Mouse (Mus musculus) gastrocnemius, adult 18-20 months (tissue): ENCODE data around the gene Mpl. TPM values are rescaled to one million over a fixed set of nuclear protein-coding genes. Genes with fewer than 3 reads are reported as not detected.

Source experiments
- DNase-seq: peaks from one replicate; pipeline ENCODE4 v3.0.0; 2021; ENCODE audit warnings: low spot score
- long read RNA-seq, 2 experiments: library from polyadenylated mRNA; stranded (forward); transcript quantifications; one replicate each; pipeline ENCODE4 v2.0.0; 2021
- total RNA-seq, 2 experiments: library from RNA; stranded (reverse); gene quantifications; 2 replicates each; pipeline ENCODE4 v1.2.3; 2021

Mpl gene
- not detected for total RNA-seq
- long read RNA-seq, experiment 1 = 0 reads
- long read RNA-seq, experiment 2 = 0 reads

DNA sequence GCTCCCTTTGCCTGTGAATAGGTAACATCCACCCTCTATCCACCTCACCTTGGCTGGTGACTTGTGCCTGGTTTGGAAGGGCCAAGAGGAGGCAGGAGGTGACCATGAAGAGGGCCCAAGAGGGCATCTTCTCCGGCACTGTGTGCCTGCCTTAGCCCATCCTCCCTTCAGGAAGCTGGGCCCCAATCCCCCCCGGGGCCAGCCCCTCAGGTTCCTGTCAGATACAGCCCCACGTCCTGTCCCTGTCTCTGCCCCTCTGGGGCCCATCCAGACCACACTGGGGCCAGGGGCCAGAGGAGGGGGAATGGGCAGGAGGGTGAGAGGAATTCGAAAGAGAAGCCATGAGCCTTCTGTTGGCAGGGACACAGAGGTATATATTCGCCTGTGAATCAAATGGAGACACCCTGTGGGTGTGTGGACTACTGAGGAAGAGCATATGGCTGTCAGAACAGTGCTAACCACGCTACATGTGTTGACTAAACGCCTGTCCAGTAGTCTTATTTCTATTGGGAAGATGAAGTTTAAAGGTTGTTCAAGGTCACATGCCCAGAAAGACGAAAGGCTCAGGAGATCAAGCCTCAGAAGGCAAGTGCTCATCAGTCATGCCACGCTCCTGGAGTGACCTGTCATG is at the start of gene Mpl:
Gene Mpl (minus strand): TSS at position 169 of the 631 bp plus-strand sequence.
- no peak for DNase-seq

- DNase-seq = no peak
These were observed 48.2 kb upstream of the Mpl start for GRCm38 (mm10) chr4:118505551-118505950.

DNA sequence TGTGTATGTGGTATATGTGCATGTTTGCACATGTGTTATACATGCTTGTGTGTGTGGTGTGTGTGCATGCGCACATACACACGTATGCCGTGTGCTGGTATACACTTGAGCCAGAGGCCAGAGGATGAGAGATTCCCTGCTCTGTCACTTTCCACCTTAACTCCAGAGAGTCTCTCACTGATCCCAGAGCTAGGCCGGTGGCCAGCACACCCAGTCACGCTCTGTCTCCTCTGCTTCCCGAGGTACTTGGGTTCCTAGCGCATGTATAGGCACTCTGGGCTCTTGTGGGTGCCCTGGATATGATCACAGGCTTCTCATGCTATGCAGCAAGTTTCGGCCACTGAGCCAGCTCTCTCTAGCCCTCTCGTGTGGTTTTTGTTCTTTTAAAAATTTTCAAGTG is 43.5 kb upstream of the Mpl start:
- DNase-seq = no peak

GRCm38 (mm10) chr4:118500171-118500724 is 42.9 kb upstream of the Mpl start:
- no peak for DNase-seq

- no peak for DNase-seq
These were observed 33.1 kb upstream of the Mpl start for GRCm38 (mm10) chr4:118490461-118490860.

GRCm38 (mm10) chr4:118489717-118490132 is 32.4 kb upstream of the Mpl start, which contains the start of gene Tie1:
Gene Tie1 (minus strand): TSS chr4:118490061.
- peak; percentile 24 for DNase-seq

DNA sequence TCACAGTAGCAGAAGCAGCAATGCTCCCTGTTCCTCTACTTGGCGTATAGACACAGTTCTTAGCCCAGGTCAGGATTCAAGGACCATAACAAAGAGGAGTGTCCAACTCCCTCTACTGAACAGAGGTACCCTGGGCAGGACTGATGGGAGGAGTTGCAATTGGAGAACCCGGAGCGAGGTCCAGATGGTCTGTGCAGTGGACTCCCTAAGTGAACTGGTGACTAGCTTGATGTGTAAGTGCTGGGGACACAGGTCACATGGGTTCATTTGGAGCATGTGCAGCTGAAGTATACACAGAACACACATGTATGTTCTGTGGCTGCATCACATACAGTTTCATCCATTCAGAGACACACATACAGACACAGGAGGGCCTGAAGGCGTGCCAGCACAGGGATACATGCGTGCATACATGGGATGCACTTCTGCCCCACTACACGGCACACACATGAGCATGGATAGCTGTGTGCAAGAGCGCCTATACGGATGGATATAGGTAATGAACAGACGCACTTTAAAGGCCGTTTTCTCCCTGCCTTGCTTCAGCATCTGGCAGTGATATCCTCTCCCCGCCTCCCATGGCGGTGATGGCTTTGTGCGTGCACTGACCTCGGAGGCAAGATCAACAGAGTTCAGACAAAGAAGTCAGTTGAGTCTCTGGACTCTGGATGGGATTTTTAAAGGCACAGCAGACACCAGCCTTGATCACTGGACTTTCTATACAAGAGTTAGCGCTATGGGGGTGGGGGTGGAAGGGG is 19.6 kb upstream of the Mpl start:
- no peak for DNase-seq

DNA sequence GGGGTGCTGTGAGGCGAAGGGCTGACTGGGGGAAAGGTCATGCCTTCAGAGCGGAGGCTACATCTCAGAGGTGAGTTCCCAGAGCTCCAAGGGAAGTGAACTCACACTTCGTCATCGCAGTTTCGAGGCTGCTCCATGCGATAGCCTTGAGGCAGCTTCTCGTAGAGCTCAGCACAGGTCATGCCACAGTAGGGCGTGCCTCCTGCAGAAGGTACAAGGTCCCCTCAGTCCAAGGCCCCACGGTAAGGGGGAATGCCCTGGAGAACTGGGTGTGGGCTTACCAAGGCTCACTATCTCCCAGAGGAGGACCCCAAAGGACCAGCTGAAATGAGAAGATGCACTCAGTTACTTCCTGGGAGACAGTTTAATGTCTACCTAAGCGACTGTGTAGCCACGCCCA is 15.4 kb upstream of the Mpl start:
- no peak for DNase-seq

DNA sequence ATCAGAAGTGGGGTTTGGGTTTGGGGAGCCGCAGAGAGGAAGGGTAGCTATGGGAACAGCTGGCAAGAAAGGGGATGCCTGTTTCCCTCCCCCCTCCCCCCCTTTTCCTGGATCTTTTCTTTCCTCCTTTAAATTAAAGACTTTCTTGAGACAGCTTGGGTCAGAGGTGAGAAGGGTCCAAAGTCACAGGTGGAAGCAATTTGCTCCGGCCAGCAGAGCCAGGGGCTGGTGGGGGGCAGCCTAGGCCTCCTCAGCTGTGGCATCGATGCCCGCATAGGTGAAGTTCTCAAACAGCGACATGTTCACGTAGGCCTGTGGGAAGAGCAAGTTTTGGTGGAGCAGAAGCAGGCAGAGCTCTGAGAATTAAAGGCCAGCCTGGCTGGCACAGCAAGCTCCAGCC is 14.0 kb upstream of the Mpl start:
- no peak for DNase-seq

GRCm38 (mm10) chr4:118465697-118466163 is 8.4 kb upstream of the Mpl start:
- DNase-seq = no peak

DNA sequence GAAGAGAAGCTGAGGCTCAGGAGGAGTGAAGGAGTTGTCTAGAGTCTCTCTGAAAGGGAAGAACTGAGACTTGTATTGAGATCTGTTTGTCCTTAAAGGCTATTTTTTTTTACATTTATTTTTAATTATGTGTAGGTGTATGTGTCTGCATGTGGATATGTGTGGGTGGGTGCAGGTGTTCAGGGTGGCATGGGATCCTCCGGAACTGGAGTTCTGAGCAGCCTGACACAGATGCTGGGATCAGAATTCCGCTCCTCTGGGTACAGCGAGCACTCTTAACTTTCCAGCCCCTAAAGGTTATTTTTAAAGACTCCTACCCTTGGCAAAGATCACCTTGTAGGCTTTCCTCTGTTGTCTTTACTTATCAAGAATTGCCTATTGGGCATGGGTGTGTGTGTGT is 7.6 kb upstream of the Mpl start:
- no peak for DNase-seq

- no peak for DNase-seq
These were observed 10.7 kb downstream of the Mpl start for GRCm38 (mm10) chr4:118446415-118447153.

- DNase-seq = peak; percentile 32
These were observed 11.4 kb downstream of the Mpl start for GRCm38 (mm10) chr4:118445781-118446414.

DNA sequence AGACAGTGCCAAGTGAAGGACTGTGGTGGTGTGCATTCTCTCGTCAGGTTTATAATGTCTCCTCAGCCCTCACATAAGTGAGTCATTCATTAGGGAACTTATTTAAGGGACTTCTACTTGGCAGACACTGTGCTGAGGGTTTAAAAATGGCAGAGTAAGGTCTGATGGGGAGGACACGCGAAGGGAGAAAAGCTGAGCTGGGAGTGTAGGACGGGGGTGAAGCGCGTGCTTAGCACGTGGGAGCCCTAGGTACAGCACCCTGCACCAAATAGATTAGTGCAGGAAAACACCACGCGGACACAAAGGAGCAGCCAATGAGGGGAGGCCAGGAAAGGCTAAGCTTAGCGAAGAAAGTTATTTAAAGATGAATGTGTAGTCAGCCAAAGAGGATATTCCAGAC is 12.2 kb downstream of the Mpl start:
- DNase-seq = no peak

DNA sequence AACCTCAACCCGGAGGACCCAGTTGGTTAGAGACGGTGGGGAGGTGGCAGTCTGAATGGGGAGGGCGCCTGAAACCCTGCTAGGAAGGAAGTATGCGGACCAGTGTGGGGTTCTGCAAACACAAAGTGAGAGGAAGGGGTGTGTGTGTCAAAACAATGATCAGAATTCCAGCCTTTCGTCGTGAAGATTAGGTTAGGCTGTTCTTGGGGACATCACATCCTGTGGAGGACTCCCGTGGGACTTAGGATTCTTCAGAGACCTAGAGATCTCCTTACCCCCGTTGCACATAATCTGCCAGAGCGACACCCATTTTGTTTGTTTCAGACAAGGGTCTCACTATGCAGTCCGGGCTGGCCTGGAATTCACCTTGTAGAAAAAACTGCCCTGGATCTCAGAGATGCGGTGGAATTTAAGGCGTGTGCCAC is 19.5 kb downstream of the Mpl start:
- DNase-seq = no peak

- peak; percentile 86 for DNase-seq
These were observed 20.3 kb downstream of the Mpl start, which contains the start of gene Cdc20 for GRCm38 (mm10) chr4:118436820-118437603. Gene Cdc20 (minus strand): TSS chr4:118437352.

GRCm38 (mm10) chr4:118432332-118432731 is 25.0 kb downstream of the Mpl start:
- DNase-seq = no peak

DNA sequence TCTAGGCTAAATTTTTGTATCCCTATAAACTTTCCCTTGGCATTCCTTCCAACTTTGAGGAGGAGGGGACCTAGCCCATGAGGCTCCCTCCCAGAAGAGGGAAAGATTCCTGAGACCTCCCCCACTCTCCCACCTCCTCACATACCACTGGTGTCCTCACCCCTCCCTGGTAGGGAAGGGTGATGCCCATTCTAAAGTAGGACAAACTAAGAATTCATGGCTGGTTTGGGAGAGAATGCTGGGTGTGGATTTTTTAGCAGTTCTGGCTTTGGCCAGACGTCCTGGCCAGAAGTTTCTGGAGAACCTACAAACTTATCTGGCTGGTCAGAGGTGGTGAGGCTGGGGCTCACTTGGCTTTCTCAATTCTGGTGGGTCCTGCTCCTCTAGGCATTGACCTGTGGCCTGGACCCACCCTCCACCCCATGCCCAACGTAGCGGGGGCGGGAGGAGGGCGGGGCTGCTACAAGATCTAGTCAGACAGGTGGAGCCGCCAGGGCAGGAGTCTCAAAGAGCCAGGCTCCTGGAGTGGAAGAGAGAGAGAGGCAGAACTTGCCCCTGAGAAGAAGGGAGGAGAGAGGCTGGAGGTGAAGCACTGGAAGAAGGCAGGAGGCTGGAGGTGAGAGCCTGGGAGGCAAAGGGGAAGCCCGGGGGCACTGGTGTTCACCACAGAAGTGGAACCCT is 28.0 kb downstream of the Mpl start:
- no peak for DNase-seq

DNA sequence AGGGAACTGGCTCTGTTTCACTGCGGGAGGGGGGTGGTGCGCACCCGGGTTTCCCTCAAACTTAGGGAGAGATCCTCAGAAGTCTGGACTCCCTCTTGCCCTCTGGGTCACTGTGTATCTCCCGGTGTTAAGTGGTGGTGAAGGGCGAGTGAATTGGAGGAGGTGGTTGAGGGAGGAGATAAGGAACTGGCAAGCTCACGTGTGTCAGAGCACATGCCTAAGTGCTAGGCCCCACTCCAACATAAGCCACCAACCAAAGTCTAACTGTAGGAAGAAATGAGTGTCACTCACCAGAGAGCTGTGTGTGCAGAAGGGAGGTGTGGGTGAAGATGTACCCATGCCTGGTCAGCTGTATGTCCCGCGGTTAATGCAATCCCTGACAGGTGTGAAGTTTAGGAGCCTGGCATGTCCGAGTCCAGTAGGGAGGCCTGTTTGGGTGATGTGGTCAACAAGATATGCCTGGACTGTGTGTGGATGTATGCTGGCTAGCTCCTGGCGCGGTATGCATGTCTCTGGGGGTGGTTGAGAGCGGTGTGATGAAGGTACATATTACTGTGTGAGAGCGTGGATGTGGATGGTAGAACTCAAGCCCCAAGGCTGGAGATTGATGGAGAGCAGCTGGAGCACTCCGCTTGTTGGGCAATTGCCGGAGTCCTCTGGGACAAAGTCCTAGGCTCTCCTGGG is 28.6 kb downstream of the Mpl start:
- no peak for DNase-seq
